Mouse (Mus musculus): ENCODE data around the gene Gm19402. TPM values are rescaled to one million over a fixed set of nuclear protein-coding genes. Genes with fewer than 3 reads are reported as not detected.

Gene Gm19402
- polyA plus RNA-seq, 1 experiment, result not detected

DNA sequence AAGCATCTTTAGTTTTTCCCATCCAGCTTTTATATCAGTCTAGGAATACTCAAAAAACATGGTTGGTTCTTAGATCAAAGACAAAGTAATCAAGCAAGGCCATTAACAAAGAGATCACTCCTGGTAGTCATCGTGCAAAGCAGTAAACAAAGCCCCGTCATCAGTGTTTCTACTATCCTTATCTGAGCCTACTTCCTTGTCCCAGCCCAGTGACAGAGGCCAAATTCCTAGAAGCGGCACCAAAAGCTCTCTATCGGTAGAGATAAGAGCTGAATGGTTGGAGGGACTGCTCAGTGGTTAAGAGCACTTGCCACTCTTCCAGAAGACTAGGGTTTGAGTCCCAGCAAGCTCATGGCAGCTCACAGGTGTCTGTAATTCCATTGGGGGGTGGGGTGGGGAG is 19.0 kb downstream of the Gm19402 start:
- no peak overlapping the region for H3K27ac ChIP-seq (ENCODE audit: insufficient read depth, low read depth, low read length)
- WGBS, result 85% methylated on average over 4 of the region's 4 CpGs

DNA sequence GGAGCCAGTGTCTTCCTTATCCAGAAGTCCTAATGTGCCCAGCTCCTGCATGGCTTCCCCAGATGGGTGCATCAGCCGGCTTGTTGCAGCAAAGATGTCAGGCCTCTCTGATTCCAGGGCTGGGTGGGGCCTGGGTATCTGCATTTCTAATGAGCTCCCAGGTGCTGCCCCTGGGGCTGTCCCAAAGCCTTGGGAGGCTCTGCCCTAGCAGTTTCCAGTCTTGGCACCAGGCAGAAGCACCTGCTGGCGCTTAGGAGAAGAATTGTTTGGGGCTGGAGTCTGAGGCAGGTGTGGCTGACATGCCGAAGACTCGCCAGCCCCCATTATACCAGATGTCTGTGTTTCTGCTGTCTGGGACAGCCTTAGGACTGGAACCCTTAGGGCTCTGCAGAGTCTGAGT is 19.8 kb downstream of the Gm19402 start:
- peaks cover 4% of the 10 kb centered on the region; the same call in 1 of the 2 replicates for H3K4me1 ChIP-seq (ENCODE audit: control insufficient read depth, insufficient read depth, low read length)
- WGBS, result 85% methylated on average over 4 of the region's 4 CpGs
- H3K4me3 ChIP-seq (ENCODE audit: insufficient read depth, low read depth, low read length), result no peak overlapping the region
- TF ChIP-seq CTCF (IDR thresholded peaks at IDR 0.05; ENCODE audit: insufficient read depth, low read depth, low read length), result no peak
- no peak for TF ChIP-seq POLR2A (IDR thresholded peaks at IDR 0.05; ENCODE audit: insufficient read depth, low read depth, low read length)
- no peak overlapping the region for H3K27ac ChIP-seq (ENCODE audit: insufficient read depth, low read depth, low read length)

More for the DNA sequence above, 19.0 kb downstream of the Gm19402 start:
- H3K4me1 ChIP-seq (ENCODE audit: control insufficient read depth, insufficient read depth, low read length), result peaks cover 2% of the 10 kb centered on the region; the same call in 1 of the 2 replicates
- TF ChIP-seq CTCF (IDR thresholded peaks at IDR 0.05; ENCODE audit: insufficient read depth, low read depth, low read length) (no peak), POLR2A (IDR thresholded peaks at IDR 0.05; ENCODE audit: insufficient read depth, low read depth, low read length) (no peak)
- H3K4me3 ChIP-seq (ENCODE audit: insufficient read depth, low read depth, low read length), result no peak overlapping the region

GRCm38 (mm10) chr10:77667402-77667801 is 23.2 kb downstream of the Gm19402 start:
- TF ChIP-seq POLR2A (IDR thresholded peaks at IDR 0.05; ENCODE audit: insufficient read depth, low read depth, low read length), result no peak
- no peak for TF ChIP-seq CTCF (IDR thresholded peaks at IDR 0.05; ENCODE audit: insufficient read depth, low read depth, low read length)
- H3K27ac ChIP-seq (ENCODE audit: insufficient read depth, low read depth, low read length), result no peak overlapping the region
- WGBS, result 74% methylated on average over 4 of the region's 4 CpGs
- H3K4me1 ChIP-seq (ENCODE audit: control insufficient read depth, insufficient read depth, low read length), result peaks cover 2% of the 10 kb centered on the region; the same call in 1 of the 2 replicates
- no peak overlapping the region for H3K4me3 ChIP-seq (ENCODE audit: insufficient read depth, low read depth, low read length)

GRCm38 (mm10) chr10:77666342-77666741 is 24.2 kb downstream of the Gm19402 start:
- Histone ChIP-seq H3K4me1 (ENCODE audit: control insufficient read depth, insufficient read depth, low read length) (peaks cover 2% of the 10 kb centered on the region; the same call in 1 of the 2 replicates), H3K4me3 (ENCODE audit: insufficient read depth, low read depth, low read length) (no peak overlapping the region), H3K27ac (ENCODE audit: insufficient read depth, low read depth, low read length) (no peak overlapping the region)
- 57% methylated on average over 8 of the region's 8 CpGs for WGBS
- TF ChIP-seq POLR2A (IDR thresholded peaks at IDR 0.05; ENCODE audit: insufficient read depth, low read depth, low read length), result no peak
- no peak for TF ChIP-seq CTCF (IDR thresholded peaks at IDR 0.05; ENCODE audit: insufficient read depth, low read depth, low read length)

GRCm38 (mm10) chr10:77663949-77664665 is 26.4 kb downstream of the Gm19402 start:
- WGBS, result 68% methylated on average over 43 of the region's 43 CpGs
- Histone ChIP-seq H3K27ac (ENCODE audit: insufficient read depth, low read depth, low read length) (no peak overlapping the region), H3K4me1 (ENCODE audit: control insufficient read depth, insufficient read depth, low read length) (peaks cover 2% of the 10 kb centered on the region; the same call in 1 of the 2 replicates), H3K4me3 (ENCODE audit: insufficient read depth, low read depth, low read length) (no peak overlapping the region)
- TF ChIP-seq CTCF (IDR thresholded peaks at IDR 0.05; ENCODE audit: insufficient read depth, low read depth, low read length) (no peak), POLR2A (IDR thresholded peaks at IDR 0.05; ENCODE audit: insufficient read depth, low read depth, low read length) (no peak)

GRCm38 (mm10) chr10:77658286-77658994 is 32.1 kb downstream of the Gm19402 start:
- H3K27ac ChIP-seq (ENCODE audit: insufficient read depth, low read depth, low read length), result no peak overlapping the region
- no peak for TF ChIP-seq POLR2A (IDR thresholded peaks at IDR 0.05; ENCODE audit: insufficient read depth, low read depth, low read length)
- TF ChIP-seq CTCF (IDR thresholded peaks at IDR 0.05; ENCODE audit: insufficient read depth, low read depth, low read length), result no peak
- 87% methylated on average over 15 of the region's 15 CpGs for WGBS

GRCm38 (mm10) chr10:77652046-77652445 is 38.5 kb downstream of the Gm19402 start:
- no peak for TF ChIP-seq CTCF (IDR thresholded peaks at IDR 0.05; ENCODE audit: insufficient read depth, low read depth, low read length)
- TF ChIP-seq POLR2A (IDR thresholded peaks at IDR 0.05; ENCODE audit: insufficient read depth, low read depth, low read length), result no peak
- 88% methylated on average over 9 of the region's 9 CpGs for WGBS
- Histone ChIP-seq H3K4me1 (ENCODE audit: control insufficient read depth, insufficient read depth, low read length) (peaks cover 13% of the 10 kb centered on the region), H3K4me3 (ENCODE audit: insufficient read depth, low read depth, low read length) (no peak overlapping the region), H3K27ac (ENCODE audit: insufficient read depth, low read depth, low read length) (no peak overlapping the region)

More at GRCm38 (mm10) chr10:77658286-77658994, 32.1 kb downstream of the Gm19402 start:
- Histone ChIP-seq H3K4me3 (ENCODE audit: insufficient read depth, low read depth, low read length) (no peak overlapping the region), H3K4me1 (ENCODE audit: control insufficient read depth, insufficient read depth, low read length) (no peaks in the 10 kb centered on the region)

- H3K4me1 ChIP-seq (ENCODE audit: control insufficient read depth, insufficient read depth, low read length), result peaks cover 13% of the 10 kb centered on the region
- no peak for TF ChIP-seq CTCF (IDR thresholded peaks at IDR 0.05; ENCODE audit: insufficient read depth, low read depth, low read length)
- TF ChIP-seq POLR2A (IDR thresholded peaks at IDR 0.05; ENCODE audit: insufficient read depth, low read depth, low read length), result no peak
- H3K4me3 ChIP-seq (ENCODE audit: insufficient read depth, low read depth, low read length), result no peak overlapping the region
- WGBS, result 84% methylated on average over 8 of the region's 8 CpGs
- H3K27ac ChIP-seq (ENCODE audit: insufficient read depth, low read depth, low read length), result no peak overlapping the region
Measured at GRCm38 (mm10) chr10:77647901-77648300, 42.7 kb downstream of the Gm19402 start.

DNA sequence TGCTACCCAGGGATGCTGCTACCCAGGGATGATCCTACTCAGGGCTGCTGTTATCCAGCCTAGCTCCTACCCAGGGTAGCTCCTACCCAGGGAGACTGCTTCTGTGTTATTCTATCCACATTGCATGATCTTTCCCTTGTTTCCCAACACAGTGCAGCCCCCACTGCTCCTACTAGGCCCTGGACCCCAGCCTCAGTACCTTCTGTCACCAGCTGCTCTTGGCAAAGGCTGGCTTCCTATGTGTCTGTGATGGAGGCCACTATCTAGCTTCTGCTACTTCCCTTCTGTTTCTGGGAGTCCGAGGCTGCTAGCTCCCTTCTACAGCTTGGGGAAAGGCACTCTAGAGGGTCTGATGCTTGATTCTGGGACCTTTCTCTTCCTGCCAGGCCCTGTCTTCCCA is 43.1 kb downstream of the Gm19402 start:
- H3K4me1 ChIP-seq (ENCODE audit: control insufficient read depth, insufficient read depth, low read length), result peaks cover 13% of the 10 kb centered on the region
- H3K4me3 ChIP-seq (ENCODE audit: insufficient read depth, low read depth, low read length), result no peak overlapping the region
- TF ChIP-seq CTCF (IDR thresholded peaks at IDR 0.05; ENCODE audit: insufficient read depth, low read depth, low read length) (no peak), POLR2A (IDR thresholded peaks at IDR 0.05; ENCODE audit: insufficient read depth, low read depth, low read length) (no peak)
- H3K27ac ChIP-seq (ENCODE audit: insufficient read depth, low read depth, low read length), result no peak overlapping the region
- 86% methylated on average over 1 of the region's 1 CpGs for WGBS
